Mouse (Mus musculus) testis, adult 2 months (tissue): Measurements from ENCODE around the gene Jak1.

ENCODE experiments used
- CTCF ChIP-seq: fragments of 200-500 bp; IDR thresholded peaks from 2 replicates; pipeline ENCODE4 v1.5.1; 2012; ENCODE audit warnings: low read depth, mild to moderate bottlenecking, inconsistent platforms, low read length, moderate library complexity; ENCODE audit not compliant: control insufficient read depth, insufficient read depth, insufficient replicate concordance
- POLR2A ChIP-seq: fragments of 200-500 bp; IDR thresholded peaks from 2 replicates; pipeline ENCODE4 v1.6.1; 2012; ENCODE audit warnings: low read depth, mild to moderate bottlenecking, inconsistent platforms, low read length, moderate library complexity; ENCODE audit not compliant: control insufficient read depth

- TF ChIP-seq POLR2A = no peak
- TF ChIP-seq CTCF = no peak
Measured at GRCm38 (mm10) chr4:101194170-101194569, 70.9 kb downstream of the Jak1 start.
